Mouse (Mus musculus) stomach, postnatal 0 days (tissue): ENCODE data around the gene Emc10.

Experiments
- CTCF ChIP-seq: IDR thresholded peaks from 2 replicates; pipeline ENCODE4 v1.5.1; 2016; ENCODE audit warnings: antibody characterized with exemption, low read depth, mild to moderate bottlenecking, moderate library complexity
- EP300 ChIP-seq: optimal IDR thresholded peaks from 2 replicates; pipeline ENCODE3; 2016; ENCODE audit warnings: antibody characterized with exemption

GRCm38 (mm10) chr7:44536590-44536968 lies 40.2 kb upstream of the Emc10 start:
- TF ChIP-seq CTCF (no peak), EP300 (no peak)
